8 mouse cellular contexts compared by ENCODE assay signal in genomic region chr17:46782341-46783221, GRCm38 (mm10). TPM values are rescaled to one million over a fixed set of nuclear protein-coding genes. Genes with fewer than 3 reads are reported as not detected.
A peak's percentile ranks its signal among the peaks of the same experiment; 100 is the strongest.
DNase-seq lines count a peak whose midpoint lies in the region; ATAC-seq and TF ChIP-seq lines count a peak whose summit lies in the region.

TSS of gene Rpl7l1 (minus strand) at chr17:46782672.

- peak; percentile 92 for ATAC-seq in embryonic facial prominence, embryonic 13.5 days (ENCODE audit: insufficient number of reproducible peaks, insufficient read depth, low FRiP score, low TSS enrichment, low read depth)
- ATAC-seq in limb, embryonic 13.5 days (ENCODE audit: low FRiP score, low read depth) = peak; percentile 96
- ATAC-seq in midbrain, embryonic 16.5 days = peak; percentile 97

- H3K9me3 ChIP-seq in embryonic facial prominence, embryonic 13.5 days = no peaks in the 10 kb centered on the region
- H3K9me3 ChIP-seq in limb, embryonic 13.5 days = no peaks in the 10 kb centered on the region
- H3K9me3 ChIP-seq in midbrain, embryonic 16.5 days (replicated peaks; ENCODE audit: control insufficient read depth, low read length, poor library complexity, severe bottlenecking) = no peaks in the 10 kb centered on the region

- peak; percentile 85 for TF ChIP-seq CTCF in heart, adult 2 months (IDR thresholded peaks at IDR 0.05)

- no peaks in the 10 kb centered on the region for H3K27me3 ChIP-seq in embryonic facial prominence, embryonic 13.5 days
- no peaks in the 10 kb centered on the region for H3K27me3 ChIP-seq in heart, adult 2 months (ENCODE audit: control insufficient read depth, insufficient read depth, low read length)
- H3K27me3 ChIP-seq in limb, embryonic 13.5 days = no peaks in the 10 kb centered on the region
- no peaks in the 10 kb centered on the region for H3K27me3 ChIP-seq in midbrain, embryonic 16.5 days (ENCODE audit: control insufficient read depth, insufficient read depth, low read depth, low read length)

- no peaks in the 10 kb centered on the region for H3K79me2 ChIP-seq in heart, adult 2 months (replicated peaks; ENCODE audit: control insufficient read depth, insufficient read depth, low read length)

- peak within 1 kb of the TSS; percentile 88 for H3K27ac ChIP-seq in embryonic facial prominence, embryonic 13.5 days
- H3K27ac ChIP-seq in heart, adult 2 months = peak within 1 kb of the TSS; percentile 83
- H3K27ac ChIP-seq in limb, embryonic 13.5 days = peak within 1 kb of the TSS; percentile 89
- H3K27ac ChIP-seq in midbrain, embryonic 16.5 days (ENCODE audit: low read length) = peak within 1 kb of the TSS; percentile 88

- DNase-seq in 3134 (ENCODE audit: extremely low read depth, insufficient read length, low spot score) = peak; percentile 88
- DNase-seq in adrenal gland, postnatal 36 days = peak; percentile 92 to 93
- peak; percentile 93 to 94 for DNase-seq in heart, adult 2 months
- peak; percentile 90 to 94 for DNase-seq in kidney, adult 8-10 months
- peak; percentile 94 to 95 for DNase-seq in spleen, postnatal 10 days (ENCODE audit: low spot score in 2 of 2)

- peak; percentile 78 for TF ChIP-seq EP300 in heart, adult 2 months (IDR thresholded peaks at IDR 0.05; ENCODE audit: insufficient read depth, low read depth, low read length)

- H3K9ac ChIP-seq in embryonic facial prominence, embryonic 13.5 days = peak within 1 kb of the TSS; percentile 86
- peak within 1 kb of the TSS; percentile 46 for H3K9ac ChIP-seq in heart, adult 2 months (ENCODE audit: low read depth, low read length)
- peak within 1 kb of the TSS; percentile 82 for H3K9ac ChIP-seq in limb, embryonic 13.5 days
- peak within 1 kb of the TSS; percentile 81 for H3K9ac ChIP-seq in midbrain, embryonic 16.5 days (ENCODE audit: low read depth, low read length)

- TF ChIP-seq POLR2A in heart, adult 2 months (IDR thresholded peaks at IDR 0.05; ENCODE audit: insufficient read depth, low read depth, low read length) = peak; percentile 98

- peak within 1 kb of the TSS; percentile 72 for H3K4me3 ChIP-seq in embryonic facial prominence, embryonic 13.5 days
- peak within 1 kb of the TSS; percentile 66 for H3K4me3 ChIP-seq in heart, adult 2 months
- peak within 1 kb of the TSS; percentile 71 for H3K4me3 ChIP-seq in limb, embryonic 13.5 days
- peak within 1 kb of the TSS; percentile 69 for H3K4me3 ChIP-seq in midbrain, embryonic 16.5 days (ENCODE audit: low read depth, low read length)

- under 1% methylated on average over 44 of the region's 44 CpGs for WGBS in embryonic facial prominence, embryonic 13.5 days
- under 1% methylated on average over 44 of the region's 44 CpGs for WGBS in heart, adult 2 months
- WGBS in limb, embryonic 13.5 days = under 1% methylated on average over 44 of the region's 44 CpGs
- 2% methylated on average over 44 of the region's 44 CpGs for WGBS in midbrain, embryonic 16.5 days

- H3K4me1 ChIP-seq in embryonic facial prominence, embryonic 13.5 days = peaks cover 5% of the 10 kb centered on the region
- no peaks in the 10 kb centered on the region; the same call in 1 of the 2 replicates for H3K4me1 ChIP-seq in heart, adult 2 months (ENCODE audit: control insufficient read depth, insufficient read depth, low read length)
- H3K4me1 ChIP-seq in limb, embryonic 13.5 days = peaks cover 9% of the 10 kb centered on the region
- peaks cover 7% of the 10 kb centered on the region for H3K4me1 ChIP-seq in midbrain, embryonic 16.5 days (ENCODE audit: control insufficient read depth, insufficient read depth, low read length)

- intact Hi-C loops in heart, adult 2 months (cut with DNase I) = loop anchor here (1.0 to 2.0 kb wide), 3 partner anchors 10 to 108 kb away; partner anchors contain the start of genes 2310039H08Rik, Bicral and Tbcc

- peaks cover 32% of the 10 kb centered on the region for H3K36me3 ChIP-seq in embryonic facial prominence, embryonic 13.5 days
- peaks cover 5% of the 10 kb centered on the region for H3K36me3 ChIP-seq in heart, adult 2 months (ENCODE audit: control insufficient read depth, insufficient read depth, low read length)
- peaks cover 34% of the 10 kb centered on the region for H3K36me3 ChIP-seq in limb, embryonic 13.5 days
- peaks cover 22% of the 10 kb centered on the region for H3K36me3 ChIP-seq in midbrain, embryonic 16.5 days (ENCODE audit: control insufficient read depth, insufficient read depth, low read length)

- peak within 1 kb of the TSS; percentile 64 for H3K4me2 ChIP-seq in embryonic facial prominence, embryonic 13.5 days
- peak within 1 kb of the TSS; percentile 72 for H3K4me2 ChIP-seq in limb, embryonic 13.5 days (replicated peaks)
- peak within 1 kb of the TSS; percentile 83 for H3K4me2 ChIP-seq in midbrain, embryonic 16.5 days (ENCODE audit: low read length)

RNA-seq across cellular contexts. Expression of gene Rpl7l1, which starts in this region (rescaled TPM):
- total RNA-seq in adrenal gland, postnatal 36 days (2021) = 10 to 100 TPM; 89.0 to 97.3 TPM
- polyA plus RNA-seq in embryonic facial prominence, embryonic 13.5 days (2015; fragmentation: Nextera tagmentation; extraction: Ambion mirVana) = 172 and 178 TPM in 2 replicates
- total RNA-seq in heart, adult 2 months (2021) = 10 to 100 TPM; 54.0 TPM
- 19.4 and 41.8 TPM in 2 replicates for polyA plus RNA-seq in heart, adult 2 months (2012; rRNA removed)
- 175 and 176 TPM in 2 replicates for polyA plus RNA-seq in limb, embryonic 13.5 days (2015; fragmentation: Nextera tagmentation; extraction: Ambion mirVana)
- 78.4 and 84.2 TPM in 2 replicates for polyA plus RNA-seq in midbrain, embryonic 16.5 days (2015; fragmentation: Nextera tagmentation; extraction: Ambion mirVana)

Comparison
In these comparisons a context has a peak if more than half of its experiments do, and no peak if none do; other contexts are left out.
1. Peak in every context shown above with its lines: DNase-seq, ATAC-seq, H3K4me3 ChIP-seq and H3K27ac ChIP-seq.